Mouse (Mus musculus) gastrocnemius, adult 8-10 months (tissue): ENCODE results near the gene Lao1. TPM values are rescaled to one million over a fixed set of nuclear protein-coding genes. Genes with fewer than 3 reads are reported as not detected.

ENCODE experiments used
- DNase-seq, 2 experiments: peaks; one replicate each; pipeline ENCODE4 v3.0.0; 2022; ENCODE audit warnings: low spot score in 2 of 2
- total RNA-seq, 4 experiments: library from RNA; stranded (reverse); gene quantifications; 2 replicates each; pipeline ENCODE4 v1.2.4; 2022

Lao1 gene
- total RNA-seq, 4 experiments from 2014 or later = 0.17 to 0.24 (median 0.22) TPM

DNA sequence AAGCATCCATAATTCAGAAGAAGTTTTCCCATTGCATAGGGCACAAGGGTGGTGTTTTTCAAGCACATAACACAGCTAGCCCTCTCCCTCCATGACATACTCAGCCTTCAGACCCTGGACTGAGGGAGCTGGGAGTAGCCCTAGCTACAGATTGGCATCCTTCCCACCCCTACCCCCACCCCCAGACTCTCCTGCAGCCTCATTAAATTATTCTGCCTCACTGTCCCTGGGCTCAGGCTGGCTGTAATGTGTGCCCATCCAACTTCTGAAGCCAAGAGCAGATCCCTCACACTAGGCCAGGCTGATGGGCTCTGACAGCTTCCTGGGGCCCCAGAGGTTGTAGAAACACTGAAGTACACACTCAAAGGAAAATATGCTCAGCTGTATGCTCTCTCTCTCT, 53.6 kb downstream of the Lao1 start:
- no peak for DNase-seq

DNA sequence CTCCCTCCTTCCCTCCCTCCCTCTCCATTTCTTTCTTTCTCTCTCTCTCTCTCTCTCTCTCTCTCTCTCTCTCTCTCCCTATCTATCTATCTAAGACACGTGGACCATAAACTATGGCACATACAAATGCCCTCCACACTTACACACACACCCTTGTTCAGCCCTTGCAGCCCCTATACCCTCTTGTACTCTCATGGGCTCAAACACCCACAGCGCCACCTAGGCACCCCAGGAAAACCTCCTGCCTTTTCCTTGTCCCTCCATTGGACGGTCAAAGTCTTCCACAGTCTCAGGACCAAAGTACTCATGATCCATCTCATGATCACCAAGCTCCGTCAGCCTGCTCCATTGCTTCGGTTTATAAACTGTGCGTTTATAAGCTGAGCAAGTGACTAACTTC, 54.2 kb downstream of the Lao1 start:
- DNase-seq = no peak

DNA sequence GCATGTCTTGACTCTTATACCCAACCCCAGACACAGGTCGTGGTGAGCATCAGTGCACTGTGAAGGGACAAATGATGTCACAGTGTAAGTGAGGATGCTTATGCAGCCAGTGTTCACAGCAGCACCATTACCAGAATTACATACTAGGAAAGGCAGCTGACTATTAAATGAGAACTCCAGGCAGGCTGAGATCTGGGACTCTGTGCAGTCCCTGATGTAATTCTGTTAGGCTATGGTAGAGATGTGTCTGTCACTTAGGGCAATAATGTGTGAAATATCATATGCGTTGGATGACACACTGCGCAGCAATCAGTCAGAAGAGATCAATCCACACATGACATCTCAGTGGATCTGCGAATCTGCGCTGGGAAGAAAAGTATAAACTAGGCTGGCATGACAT, 55.7 kb downstream of the Lao1 start:
- DNase-seq = no peak

Other genes starting within 250 kb of the Lao1 start
- gene Olfr1340, start 241.4 kb upstream of the Lao1 start, total RNA-seq = not detected
- not detected for gene Olfr1339, start 229.4 kb upstream of the Lao1 start, total RNA-seq
- not detected for gene Olfr1338, start 202.8 kb upstream of the Lao1 start, total RNA-seq
- gene Olfr1337, start 179.0 kb upstream of the Lao1 start, total RNA-seq = not detected
- not detected for gene Olfr1335, start 151.6 kb upstream of the Lao1 start, total RNA-seq
- not detected for gene Olfr1333, start 125.3 kb upstream of the Lao1 start, total RNA-seq
- gene Olfr1331, start 96.9 kb upstream of the Lao1 start, total RNA-seq = not detected
- not detected for gene Olfr1330, start 73.0 kb upstream of the Lao1 start, total RNA-seq
- not detected for gene Olfr1329, start 44.1 kb upstream of the Lao1 start, total RNA-seq
- gene Olfr1328, start 23.0 kb upstream of the Lao1 start, total RNA-seq = not detected
- gene Slc2a1, start 147.1 kb downstream of the Lao1 start, total RNA-seq = 1 to 10 TPM; 4.6 to 9.8 (median 5.3) TPM
- 10 to 100 TPM; 15.2 to 18.5 (median 16.8) TPM for gene Zfp691, start 212.6 kb downstream of the Lao1 start, total RNA-seq
- gene Ermap, start 228.4 kb downstream of the Lao1 start, total RNA-seq = not detected
- gene Svbp, start 233.7 kb downstream of the Lao1 start, total RNA-seq = 10 to 100 TPM in 2 of 4 experiments, 1 to 10 TPM in 2; 8.7 to 12.2 (median 10.1) TPM